Mouse (Mus musculus): Measurements from ENCODE around the gene Smim22. TPM values are rescaled to one million over a fixed set of nuclear protein-coding genes. Genes with fewer than 3 reads are reported as not detected.

Smim22 gene
- not detected for polyA plus RNA-seq (2014; fragmentation: Illumina TruSeq; extraction: RNeasy Lipid Tissue Mini Kit (QIAGEN cat#74804))

DNA sequence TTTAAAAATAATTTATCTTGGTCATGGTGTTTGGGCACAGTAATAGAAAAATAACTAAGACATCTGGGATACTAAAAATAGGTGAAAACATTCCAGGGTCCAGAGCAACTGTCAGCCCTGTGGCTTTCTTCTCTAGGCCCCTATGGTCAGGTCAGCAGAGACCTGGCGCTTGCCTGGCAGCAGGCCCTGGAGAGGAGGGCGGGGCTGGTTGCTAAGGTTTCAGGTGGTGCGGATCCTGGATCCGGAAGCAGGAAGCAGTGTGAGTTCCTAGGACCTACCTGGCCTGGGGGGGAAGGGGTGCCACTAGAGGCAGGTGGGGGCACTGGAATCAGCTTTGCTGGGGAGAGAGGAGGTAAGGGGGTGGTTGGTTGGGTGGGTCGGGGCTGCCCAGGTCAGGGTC, at the start of gene Smim22:
Gene Smim22, plus strand, starts transcription at position 222 of the 400 bp plus-strand sequence.

DNA sequence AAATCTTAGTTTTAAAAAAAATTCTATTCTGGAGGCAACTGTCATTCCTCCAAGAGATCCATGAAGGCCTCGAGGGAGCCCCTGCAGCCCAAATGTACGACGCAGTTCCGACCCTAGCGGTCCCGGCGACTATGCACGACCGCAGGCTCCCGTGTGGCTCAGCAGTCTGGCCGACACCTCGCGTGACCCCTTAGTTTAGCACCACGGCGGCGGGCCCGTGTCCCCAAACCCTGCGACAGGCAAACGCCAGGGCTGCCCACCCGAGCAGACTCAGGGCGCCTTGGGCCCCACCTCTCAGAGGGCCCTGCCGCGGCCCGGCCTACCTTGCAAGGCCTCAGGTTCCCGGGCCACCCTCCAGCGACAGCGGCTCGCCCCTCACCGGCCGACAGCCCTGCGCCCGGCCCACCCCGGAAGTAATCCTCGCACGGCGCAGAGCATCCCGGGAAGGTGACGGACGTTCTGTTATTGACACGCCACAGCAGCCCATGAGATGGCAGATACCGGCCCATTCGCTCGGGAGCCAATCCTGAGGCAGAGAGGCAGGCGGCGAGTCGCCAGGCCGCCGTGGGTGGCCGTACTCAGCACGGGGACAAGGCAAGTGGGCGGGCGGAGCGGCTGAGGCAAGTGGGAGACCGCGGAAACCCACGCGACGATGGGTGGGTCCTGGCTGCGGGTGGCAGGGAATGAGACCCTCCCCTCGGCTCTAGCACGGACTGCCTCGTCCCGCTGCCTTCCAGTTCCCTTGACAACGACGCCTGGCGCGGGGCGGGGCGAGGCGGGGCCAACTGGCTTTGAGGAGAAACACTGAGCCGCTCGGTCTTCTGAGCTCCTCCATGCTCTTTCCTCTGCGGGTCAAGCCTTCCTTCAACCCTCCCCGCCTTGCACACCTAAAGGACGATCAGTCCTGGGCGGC, 43.0 kb upstream of the Smim22 start, which contains the start of gene Anks3:
Gene Anks3, minus strand, starts transcription at position 409 of the 913 bp plus-strand sequence.

DNA sequence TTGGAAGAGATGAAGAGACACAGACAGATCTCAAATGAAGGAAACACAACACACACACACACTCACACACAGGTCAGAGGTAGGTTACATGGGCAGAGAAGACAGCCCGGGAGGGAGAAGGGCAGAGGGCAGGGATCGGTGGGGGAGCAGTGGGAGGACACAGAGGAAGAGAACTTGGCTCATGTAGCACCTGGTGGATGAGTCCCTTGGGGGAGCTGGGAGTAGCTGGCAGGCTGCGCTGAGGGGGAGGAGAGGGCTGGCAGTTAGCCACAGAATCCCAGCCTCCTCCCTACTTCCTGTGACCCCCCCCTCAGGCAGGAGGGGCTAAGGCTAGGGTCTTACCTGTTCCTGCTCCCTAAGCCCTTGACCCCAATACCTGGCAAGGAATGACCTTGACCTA, 9.5 kb upstream of the Smim22 start, which contains the start of gene Sept12:
Gene Sept12, minus strand, starts transcription at position 300 of the 400 bp plus-strand sequence.

DNA sequence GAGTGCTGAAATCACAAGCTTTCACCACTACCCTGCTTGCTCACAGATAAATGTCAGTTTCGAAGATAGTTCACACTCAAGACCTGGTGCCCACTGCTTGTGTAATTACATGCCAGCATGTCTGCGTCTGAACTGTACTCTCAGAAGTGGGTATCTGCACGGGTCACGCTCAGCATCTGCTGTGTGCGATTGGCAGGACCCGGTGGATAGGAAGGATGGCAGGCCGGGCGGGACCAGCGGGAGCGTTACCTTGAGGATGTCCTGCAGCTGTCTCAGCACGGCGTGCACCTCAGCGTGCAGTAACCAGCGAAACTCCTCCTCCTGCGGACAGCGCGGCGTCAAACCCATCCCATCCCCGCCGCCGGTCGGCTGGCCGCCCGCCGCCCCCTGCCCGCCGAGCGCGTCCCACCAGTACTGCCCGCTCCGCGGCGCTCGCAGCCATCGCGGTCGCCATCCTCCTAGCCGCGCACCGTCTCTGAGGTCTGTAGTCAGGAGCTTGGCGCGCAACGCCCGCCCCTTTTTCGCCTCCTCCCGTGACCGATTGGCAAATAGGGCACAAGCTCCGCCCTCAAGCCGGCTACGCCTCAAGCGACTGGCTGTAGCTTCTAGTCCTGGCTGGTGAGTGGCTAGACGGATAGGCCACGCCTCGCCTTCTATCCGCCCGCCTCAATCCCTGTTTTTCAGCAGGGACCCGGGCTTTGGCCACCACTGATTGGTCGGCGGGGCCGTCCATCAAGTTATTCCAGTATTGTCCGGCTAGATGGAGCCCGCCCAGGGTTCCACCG, 6.2 kb downstream of the Smim22 start, which contains the start of gene Rogdi:
Gene Rogdi, minus strand, starts transcription at position 500 of the 785 bp plus-strand sequence.

DNA sequence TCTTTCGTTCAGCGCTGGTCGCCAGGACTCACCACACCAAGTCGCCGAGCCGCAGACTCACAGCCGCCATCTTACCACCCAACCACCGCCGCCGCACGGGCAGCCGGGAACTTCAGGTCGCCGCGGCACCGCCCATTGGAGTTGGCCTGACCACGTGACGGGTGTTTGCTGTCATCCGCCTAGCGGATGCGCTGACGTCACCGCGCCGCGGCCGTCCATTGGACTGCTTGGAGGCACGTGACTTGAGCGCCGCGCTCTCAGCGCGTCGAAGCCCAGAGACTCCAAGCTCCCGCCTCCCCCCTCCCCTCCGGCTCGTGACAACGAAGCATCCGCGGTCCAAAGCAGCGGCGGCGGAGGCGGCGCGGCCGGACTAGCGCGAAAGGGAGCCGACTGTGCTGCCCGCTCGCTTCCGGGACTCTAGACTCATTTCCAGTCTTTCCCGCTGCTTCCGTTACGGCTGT, 42.7 kb downstream of the Smim22 start, which contains the start of the genes Glyr1 and Ubn1:
Gene Glyr1, minus strand, starts transcription at position 90 of the 461 bp plus-strand sequence.
Gene Ubn1, plus strand, starts transcription at position 284 of the 461 bp plus-strand sequence.

Other genes starting within 250 kb of the Smim22 start
- gene Cdip1, start 217.0 kb upstream of the Smim22 start, polyA plus RNA-seq (2014; fragmentation: Illumina TruSeq; extraction: RNeasy Lipid Tissue Mini Kit (QIAGEN cat#74804)) = 46.7 TPM
- gene 4930562C15Rik, start 171.9 kb upstream of the Smim22 start, polyA plus RNA-seq (2014; fragmentation: Illumina TruSeq; extraction: RNeasy Lipid Tissue Mini Kit (QIAGEN cat#74804)) = 1.4 TPM
- 0.40 TPM for gene Ubald1, start 127.0 kb upstream of the Smim22 start, polyA plus RNA-seq (2014; fragmentation: Illumina TruSeq; extraction: RNeasy Lipid Tissue Mini Kit (QIAGEN cat#74804))
- 8.6 TPM for gene Mgrn1, start 121.0 kb upstream of the Smim22 start, polyA plus RNA-seq (2014; fragmentation: Illumina TruSeq; extraction: RNeasy Lipid Tissue Mini Kit (QIAGEN cat#74804))
- gene Nudt16l1, start 68.5 kb upstream of the Smim22 start, polyA plus RNA-seq (2014; fragmentation: Illumina TruSeq; extraction: RNeasy Lipid Tissue Mini Kit (QIAGEN cat#74804)) = 5.8 TPM
- gene Anks3, start 43.1 kb upstream of the Smim22 start, polyA plus RNA-seq (2014; fragmentation: Illumina TruSeq; extraction: RNeasy Lipid Tissue Mini Kit (QIAGEN cat#74804)) = 4.7 TPM
- gene Sept12, start 9.4 kb upstream of the Smim22 start, polyA plus RNA-seq (2014; fragmentation: Illumina TruSeq; extraction: RNeasy Lipid Tissue Mini Kit (QIAGEN cat#74804)) = not detected
- gene Rogdi, start 6.3 kb downstream of the Smim22 start, polyA plus RNA-seq (2014; fragmentation: Illumina TruSeq; extraction: RNeasy Lipid Tissue Mini Kit (QIAGEN cat#74804)) = 0.86 TPM
- gene Glyr1, start 42.6 kb downstream of the Smim22 start, polyA plus RNA-seq (2014; fragmentation: Illumina TruSeq; extraction: RNeasy Lipid Tissue Mini Kit (QIAGEN cat#74804)) = 75.1 TPM
- 35.1 TPM for gene Ubn1, start 42.8 kb downstream of the Smim22 start, polyA plus RNA-seq (2014; fragmentation: Illumina TruSeq; extraction: RNeasy Lipid Tissue Mini Kit (QIAGEN cat#74804))
- gene Ppl, start 125.1 kb downstream of the Smim22 start, polyA plus RNA-seq (2014; fragmentation: Illumina TruSeq; extraction: RNeasy Lipid Tissue Mini Kit (QIAGEN cat#74804)) = 1.8 TPM
- not detected for gene Sec14l5, start 139.8 kb downstream of the Smim22 start, polyA plus RNA-seq (2014; fragmentation: Illumina TruSeq; extraction: RNeasy Lipid Tissue Mini Kit (QIAGEN cat#74804))
- not detected for gene Nagpa, start 196.7 kb downstream of the Smim22 start, polyA plus RNA-seq (2014; fragmentation: Illumina TruSeq; extraction: RNeasy Lipid Tissue Mini Kit (QIAGEN cat#74804))
- gene AU021092, start 215.0 kb downstream of the Smim22 start, polyA plus RNA-seq (2014; fragmentation: Illumina TruSeq; extraction: RNeasy Lipid Tissue Mini Kit (QIAGEN cat#74804)) = 1.3 TPM
- gene Alg1, start 226.3 kb downstream of the Smim22 start, polyA plus RNA-seq (2014; fragmentation: Illumina TruSeq; extraction: RNeasy Lipid Tissue Mini Kit (QIAGEN cat#74804)) = 0.26 TPM
- 5.4 TPM for gene Eef2kmt, start 248.7 kb downstream of the Smim22 start, polyA plus RNA-seq (2014; fragmentation: Illumina TruSeq; extraction: RNeasy Lipid Tissue Mini Kit (QIAGEN cat#74804))

Data from ovary, adult 10 weeks (tissue).